Mouse (Mus musculus) stomach, postnatal 0 days (tissue): ENCODE measurements at regions not wholly inside any gene's neighbourhood (a gene's known extent, or its start where the extent isn't known, plus 50 kb on each side); places are given as distances from the start of the nearest gene placed in this dataset.

Source experiments
- ATAC-seq: fragments of 200-750 bp; cut with Nextera tagmentation; 2 replicates; pipeline ENCODE4 v1.8.0; 2017; ENCODE audit not compliant: low FRiP score, low TSS enrichment
- DNase-seq: peaks from one replicate; pipeline ENCODE4 v3.0.0-alpha.2; 2016; ENCODE audit warnings: low spot score
- H3K27ac ChIP-seq: fragments of 300-500 bp; sonication (generic); replicated peaks from 2 replicates; pipeline ENCODE4 v1.5.1; 2014; ENCODE audit warnings: mild to moderate bottlenecking, control low read depth
- H3K27me3 ChIP-seq: fragments of 300-500 bp; sonication (generic); 2 replicates; pipeline ENCODE4 v1.6.1; 2014; ENCODE audit warnings: low read length; ENCODE audit not compliant: control insufficient read depth, insufficient read depth
- H3K36me3 ChIP-seq: fragments of 300-500 bp; sonication (generic); 2 replicates; pipeline ENCODE4 v1.6.1; 2014; ENCODE audit warnings: low read length, mixed read lengths; ENCODE audit not compliant: control insufficient read depth, insufficient read depth
- H3K4me1 ChIP-seq: fragments of 300-500 bp; sonication (generic); replicated peaks from 2 replicates; pipeline ENCODE4 v1.6.1; 2014; ENCODE audit warnings: antibody characterized with exemption; ENCODE audit not compliant: control insufficient read depth, insufficient read depth
- H3K4me2 ChIP-seq: fragments of 300-500 bp; sonication (generic); replicated peaks from 2 replicates; pipeline ENCODE4 v1.6.1; 2014; ENCODE audit warnings: low read depth, mild to moderate bottlenecking, control low read depth, moderate library complexity
- H3K4me3 ChIP-seq: fragments of 300-500 bp; sonication (generic); 2 replicates; pipeline ENCODE4 v1.5.1; 2014; ENCODE audit warnings: low read depth, low read length, control low read depth
- H3K9ac ChIP-seq: fragments of 300-500 bp; sonication (generic); 2 replicates; pipeline ENCODE4 v1.6.1; 2014; ENCODE audit warnings: mild to moderate bottlenecking, low read length, control low read depth, mixed read lengths
- H3K9me3 ChIP-seq: fragments of 300-500 bp; sonication (generic); 2 replicates; pipeline ENCODE4 v1.6.1; 2016; ENCODE audit warnings: low read length; ENCODE audit not compliant: control insufficient read depth
- CTCF ChIP-seq: IDR thresholded peaks from 2 replicates; pipeline ENCODE4 v1.5.1; 2016; ENCODE audit warnings: antibody characterized with exemption, low read depth, mild to moderate bottlenecking, moderate library complexity
- EP300 ChIP-seq: optimal IDR thresholded peaks from 2 replicates; pipeline ENCODE3; 2016; ENCODE audit warnings: antibody characterized with exemption
- WGBS: fragments of 180-500 bp; shearing (Covaris S2); extraction: QIAGEN DNeasy Blood & Tissue Kit; methylation state at CpG from one replicate; pipeline ENCODE4 v1.1.7; 2014; 5-methylcytosine and 5-hydroxymethylcytosine counted together

DNA sequence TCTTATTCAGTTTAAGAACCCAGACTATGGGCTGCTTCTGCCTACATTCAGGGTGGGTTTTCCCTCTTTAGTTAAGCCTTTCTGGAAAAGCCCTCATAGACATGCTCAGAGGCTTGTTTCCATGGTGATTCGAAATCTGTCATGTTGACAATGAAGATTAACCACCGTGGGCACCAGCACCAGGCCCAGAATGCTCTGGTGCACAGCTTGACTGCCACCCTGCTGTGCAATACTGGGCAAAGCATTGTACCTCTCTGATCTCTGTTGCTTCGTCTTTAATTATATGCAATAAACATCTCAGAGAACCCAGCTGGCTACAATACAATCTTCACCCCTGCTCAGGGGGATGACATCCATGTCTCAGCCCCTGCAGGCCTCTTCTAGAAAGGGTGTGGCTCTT lies 96.4 kb downstream of the Chst1 start:
- H3K4me3 ChIP-seq = no peak overlapping the region
- H3K4me1 ChIP-seq = no peaks in the 10 kb centered on the region
- no peak overlapping the region for H3K4me2 ChIP-seq
- DNase-seq (no peak), ATAC-seq (no peak)
- no peak overlapping the region for H3K9ac ChIP-seq
- TF ChIP-seq EP300 = no peak
- TF ChIP-seq CTCF = no peak
- H3K36me3 ChIP-seq = no peaks in the 10 kb centered on the region
- no peaks in the 10 kb centered on the region for H3K9me3 ChIP-seq
- H3K27ac ChIP-seq = no peak overlapping the region
- no peaks in the 10 kb centered on the region for H3K27me3 ChIP-seq
- 47% methylated on average over 3 of the region's 3 CpGs for WGBS

DNA sequence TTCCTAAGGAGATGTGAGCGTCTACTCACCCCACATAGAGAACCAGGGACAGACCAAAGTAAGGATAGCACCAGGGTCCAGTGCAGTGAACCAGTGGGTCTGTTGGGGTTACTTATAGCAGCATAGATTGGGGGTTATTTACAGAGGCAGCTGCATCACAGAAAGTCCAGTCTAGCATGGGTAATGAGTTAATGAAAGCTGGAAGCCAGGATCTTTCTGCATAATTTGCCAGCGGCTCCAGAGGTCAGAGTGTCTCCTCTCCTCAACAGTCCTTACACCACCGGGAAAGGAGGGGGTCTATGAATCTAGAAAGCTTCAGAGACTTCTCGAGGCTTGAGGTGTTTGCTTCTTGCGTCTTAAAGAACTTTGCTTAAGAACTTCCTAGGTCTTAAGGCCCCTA lies 98.2 kb downstream of the Chst1 start:
- Histone ChIP-seq H3K9ac (no peak overlapping the region), H3K27me3 (no peaks in the 10 kb centered on the region), H3K36me3 (no peaks in the 10 kb centered on the region), H3K4me2 (no peak overlapping the region), H3K4me3 (no peak overlapping the region), H3K4me1 (no peaks in the 10 kb centered on the region), H3K9me3 (no peaks in the 10 kb centered on the region), H3K27ac (no peak overlapping the region)
- DNase-seq (no peak), ATAC-seq (no peak)
- no peak for TF ChIP-seq EP300
- no peak for TF ChIP-seq CTCF
- WGBS = 80% methylated on average over 5 of the region's 5 CpGs

DNA sequence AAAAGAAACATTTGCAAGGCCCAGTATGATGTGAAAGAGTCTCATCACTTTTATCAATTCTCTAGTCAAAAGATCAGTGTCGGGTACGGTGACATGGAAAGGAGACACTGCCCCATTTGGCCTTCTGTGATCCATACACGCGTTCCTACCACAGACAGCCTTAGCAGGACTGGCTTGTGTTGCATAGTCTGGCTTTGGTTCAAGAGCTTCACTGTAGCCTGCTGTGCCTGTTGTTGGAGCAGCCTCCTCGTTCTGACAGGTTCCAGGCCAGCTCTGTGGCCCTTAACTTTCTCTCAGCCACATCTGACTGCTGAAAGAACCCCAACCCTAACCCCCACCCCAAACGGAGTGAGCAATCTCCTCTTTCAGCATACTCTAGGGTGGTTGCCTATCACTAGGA lies 99.9 kb downstream of the Chst1 start:
- Histone ChIP-seq H3K9ac (no peak overlapping the region), H3K27ac (no peak overlapping the region), H3K4me3 (no peak overlapping the region), H3K27me3 (no peaks in the 10 kb centered on the region), H3K4me1 (no peaks in the 10 kb centered on the region), H3K4me2 (no peak overlapping the region), H3K9me3 (no peaks in the 10 kb centered on the region), H3K36me3 (no peaks in the 10 kb centered on the region)
- DNase-seq = no peak
- no peak for TF ChIP-seq CTCF
- TF ChIP-seq EP300 = no peak
- ATAC-seq = no peak
- WGBS = 59% methylated on average over 6 of the region's 6 CpGs

DNA sequence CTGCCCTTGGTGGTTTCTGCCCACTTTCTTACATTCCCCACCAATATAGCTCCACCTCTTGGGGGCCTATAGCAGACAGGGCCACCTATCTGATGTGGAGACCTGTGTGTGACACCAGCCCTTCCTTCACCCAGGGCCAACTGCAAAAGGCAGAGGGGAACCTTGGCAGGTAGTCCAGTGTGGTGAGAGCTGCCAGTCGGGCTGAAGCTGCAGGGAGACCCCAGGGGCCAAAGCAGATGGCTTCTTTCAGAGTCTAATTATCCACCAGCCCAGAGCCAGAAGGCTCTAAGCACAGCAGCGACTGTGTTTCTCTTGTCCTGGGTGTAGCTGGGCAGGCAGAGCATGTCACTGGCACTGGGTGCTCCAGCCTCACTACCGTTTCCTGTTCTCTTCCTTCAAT lies 104.5 kb downstream of the Chst1 start:
- no peak for ATAC-seq
- 53% methylated on average over 3 of the region's 3 CpGs for WGBS
- H3K36me3 ChIP-seq = no peaks in the 10 kb centered on the region

DNA sequence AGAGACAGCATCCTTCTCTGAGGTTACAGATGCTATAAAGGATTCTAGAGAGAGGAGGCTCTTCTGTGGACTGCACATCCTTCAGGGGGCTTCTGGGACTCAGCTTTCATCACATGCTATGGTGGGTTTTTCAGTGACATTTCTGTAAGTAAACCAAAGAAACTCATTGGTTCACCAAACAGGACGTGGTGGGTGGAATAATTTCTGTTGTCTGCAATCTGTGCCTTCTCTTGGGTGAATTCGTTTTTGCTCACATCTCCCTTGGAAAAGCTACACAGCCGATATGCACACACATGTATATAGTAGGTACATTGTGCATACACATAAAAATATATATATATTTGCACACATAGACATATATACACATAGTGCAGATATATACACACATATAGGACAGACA lies 110.2 kb downstream of the Chst1 start:
- ATAC-seq = no peak
- WGBS = 72% methylated on average over 3 of the region's 3 CpGs
- DNase-seq = no peak
- H3K27ac ChIP-seq = no peak overlapping the region
- H3K4me2 ChIP-seq = no peak overlapping the region
- TF ChIP-seq EP300 = no peak
- TF ChIP-seq CTCF = no peak
- no peak overlapping the region for H3K9ac ChIP-seq
- no peaks in the 10 kb centered on the region for H3K36me3 ChIP-seq
- H3K4me3 ChIP-seq = no peak overlapping the region
- H3K9me3 ChIP-seq = no peaks in the 10 kb centered on the region
- no peaks in the 10 kb centered on the region for H3K4me1 ChIP-seq
- no peaks in the 10 kb centered on the region for H3K27me3 ChIP-seq

More for the DNA sequence above, 104.5 kb downstream of the Chst1 start:
- H3K27ac ChIP-seq = no peak overlapping the region
- no peak overlapping the region for H3K4me2 ChIP-seq
- no peak overlapping the region for H3K4me3 ChIP-seq
- H3K9ac ChIP-seq = no peak overlapping the region
- H3K4me1 ChIP-seq = no peaks in the 10 kb centered on the region
- TF ChIP-seq CTCF = no peak
- no peak for TF ChIP-seq EP300
- no peak for DNase-seq
- no peaks in the 10 kb centered on the region for H3K27me3 ChIP-seq
- H3K9me3 ChIP-seq = no peaks in the 10 kb centered on the region

DNA sequence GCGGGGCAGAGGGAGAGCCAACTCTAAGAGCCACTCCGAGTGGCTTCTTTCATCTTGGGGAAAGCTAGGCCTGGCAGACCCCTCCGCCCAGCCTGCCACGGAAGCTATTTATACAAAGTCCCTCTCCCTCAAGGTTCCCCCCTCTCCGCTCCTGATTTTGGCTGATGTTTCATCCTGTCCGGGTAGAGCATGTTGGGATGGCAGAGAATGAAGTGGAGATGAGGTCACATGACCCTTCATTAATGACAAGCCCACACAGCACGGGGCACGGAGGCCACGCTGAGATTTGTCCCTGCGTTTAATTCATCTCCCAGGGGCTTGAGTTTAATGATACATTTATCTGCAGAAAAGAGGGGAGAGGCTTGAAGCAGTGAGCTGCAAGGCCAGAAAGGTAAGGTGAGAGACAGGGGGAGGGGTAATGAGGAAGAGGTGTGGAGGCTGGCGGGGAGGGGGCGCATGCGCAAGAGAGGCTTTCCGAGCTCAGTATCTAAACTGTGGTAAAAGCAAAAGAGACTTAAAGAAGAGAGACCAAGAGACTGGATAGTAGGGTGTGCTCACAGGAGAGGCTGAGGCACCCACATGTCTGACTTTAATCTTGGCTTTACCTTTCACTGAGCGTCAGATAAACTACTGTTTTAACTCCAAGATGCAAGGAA lies 111.7 kb downstream of the Chst1 start:
- TF ChIP-seq EP300 = no peak
- TF ChIP-seq CTCF = no peak
- Histone ChIP-seq H3K9me3 (no peaks in the 10 kb centered on the region), H3K4me1 (no peaks in the 10 kb centered on the region), H3K4me3 (no peak overlapping the region), H3K4me2 (0 out of 2 replicates have a peak overlapping the region, but pooled peaks have one; percentile 17), H3K27me3 (no peaks in the 10 kb centered on the region), H3K9ac (no peak overlapping the region), H3K27ac (no peak overlapping the region), H3K36me3 (no peaks in the 10 kb centered on the region)
- DNase-seq = no peak
- WGBS = 24% methylated on average over 15 of the region's 15 CpGs
- no peak for ATAC-seq
